Mouse (Mus musculus) inflammation-experienced regulatory T-cells, adult 16 weeks (primary cell): Measurements from ENCODE around the gene Sfxn1. TPM values are rescaled to one million over a fixed set of nuclear protein-coding genes. Genes with fewer than 3 reads are reported as not detected.

Source experiments
- polyA plus RNA-seq: library from polyadenylated mRNA; unstranded; fragments of 100-300 nt; shearing (Covaris generic); gene quantifications from one replicate; pipeline ENCODE4 v1.2.1, GENCODE M21; 2017

Sfxn1 gene
- 66.8 TPM for polyA plus RNA-seq

DNA sequence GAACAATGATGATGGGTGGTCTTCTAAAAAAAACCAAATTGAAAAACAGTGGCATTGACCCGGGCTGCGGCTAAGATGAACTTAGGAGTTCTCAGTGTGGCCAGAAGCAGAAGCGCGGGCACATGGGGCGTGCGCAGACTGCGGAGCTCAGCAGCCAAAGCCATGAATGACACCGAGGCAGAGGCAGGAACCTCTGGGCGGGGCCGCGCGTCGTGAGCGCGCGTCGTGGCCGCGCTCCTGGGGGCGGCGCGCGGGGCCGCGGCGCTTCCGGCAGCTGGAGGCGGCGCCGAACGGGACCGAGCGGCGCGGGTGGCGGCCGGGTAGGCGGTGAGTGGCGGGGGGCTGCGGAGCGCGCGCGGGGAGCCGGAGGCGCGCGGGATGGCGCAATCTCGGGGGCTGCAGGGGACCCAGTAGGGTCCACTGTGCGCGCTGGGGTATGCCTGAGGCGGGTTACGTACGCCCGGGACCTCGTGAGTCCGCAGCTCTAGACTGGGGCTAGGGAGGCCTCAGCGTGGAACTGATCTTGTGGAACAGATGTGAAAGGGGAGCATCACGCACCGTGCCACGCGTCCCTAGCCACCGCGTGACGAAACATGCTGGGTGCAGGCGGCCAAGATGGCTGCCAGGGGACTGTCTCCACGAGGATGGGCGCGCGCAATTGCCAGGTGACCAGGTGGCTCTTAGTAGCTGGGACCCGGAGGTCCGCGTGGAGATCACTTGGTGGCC lies at the start of gene Sfxn1:
Gene Sfxn1, plus strand, starts transcription at position 264 of the 726 bp plus-strand sequence.

DNA sequence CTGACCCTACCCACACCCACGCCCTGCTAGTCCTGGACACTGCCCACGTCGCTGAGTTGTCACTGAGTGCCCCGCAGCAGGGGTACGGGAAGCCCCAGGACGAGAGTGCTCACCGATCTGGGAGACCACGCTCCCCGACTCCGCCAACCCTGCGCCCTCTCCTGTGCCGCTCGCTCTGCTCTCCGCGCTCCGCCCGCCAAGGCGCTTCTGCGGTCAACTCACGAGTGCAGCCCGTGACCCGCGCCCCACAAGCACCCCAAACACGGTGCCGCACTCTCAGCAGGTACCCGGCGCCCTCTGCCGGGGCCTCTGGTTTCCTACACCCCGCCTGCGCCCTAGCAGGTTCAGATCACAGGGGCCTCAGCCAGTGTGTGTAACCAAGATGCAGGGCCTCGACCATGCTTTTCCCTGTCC lies 16.2 kb upstream of the Sfxn1 start, which contains the start of gene Drd1:
Gene Drd1, minus strand, starts transcription at position 258 of the 414 bp plus-strand sequence.

Other genes starting within 250 kb of the Sfxn1 start
- gene Drd1, start 16.2 kb upstream of the Sfxn1 start, polyA plus RNA-seq, result not detected
- 14.5 TPM for gene Hrh2, start 120.3 kb downstream of the Sfxn1 start, polyA plus RNA-seq